Mouse (Mus musculus) naive thymus-derived CD4-positive, alpha-beta T cell, adult 2 months (primary cell): ENCODE data around the gene Mapkap1.

Experiments
- DNase-seq: peaks from one replicate; pipeline ENCODE4 v3.0.0-alpha.2; 2011; ENCODE audit warnings: low read depth

Mapkap1 gene

GRCm38 (mm10) chr2:34531801-34532298 lies 125.3 kb downstream of the Mapkap1 start:
- no peak for DNase-seq

- DNase-seq: no peak
Measured at GRCm38 (mm10) chr2:34532394-34532793, 125.8 kb downstream of the Mapkap1 start.

GRCm38 (mm10) chr2:34533281-34533680 lies 126.7 kb downstream of the Mapkap1 start:
- DNase-seq: no peak

- DNase-seq: no peak
Measured at GRCm38 (mm10) chr2:34534996-34535395, 128.4 kb downstream of the Mapkap1 start.

DNA sequence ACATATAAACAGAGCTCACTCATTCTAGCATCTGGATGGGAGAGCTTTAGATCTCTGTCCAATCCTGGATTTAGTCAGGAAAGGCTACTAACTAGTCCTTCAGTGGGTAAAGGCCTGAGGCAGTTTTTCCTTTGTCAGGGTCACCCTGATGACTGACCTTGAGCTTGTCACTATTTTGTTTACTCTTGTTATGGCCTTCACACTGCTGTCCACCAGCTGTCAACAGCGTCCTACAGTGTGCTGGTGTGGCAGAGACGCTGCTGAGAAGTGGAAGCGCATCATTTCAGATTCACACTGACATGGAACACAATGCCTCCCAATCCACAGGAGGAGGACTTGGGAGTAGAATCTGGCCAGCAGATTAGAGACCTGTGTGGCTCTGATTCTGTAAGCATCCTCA lies 130.8 kb downstream of the Mapkap1 start:
- no peak for DNase-seq

GRCm38 (mm10) chr2:34543581-34543980 lies 137.0 kb downstream of the Mapkap1 start:
- DNase-seq: no peak

- DNase-seq: no peak
Measured at GRCm38 (mm10) chr2:34544021-34544420, 137.4 kb downstream of the Mapkap1 start.

DNA sequence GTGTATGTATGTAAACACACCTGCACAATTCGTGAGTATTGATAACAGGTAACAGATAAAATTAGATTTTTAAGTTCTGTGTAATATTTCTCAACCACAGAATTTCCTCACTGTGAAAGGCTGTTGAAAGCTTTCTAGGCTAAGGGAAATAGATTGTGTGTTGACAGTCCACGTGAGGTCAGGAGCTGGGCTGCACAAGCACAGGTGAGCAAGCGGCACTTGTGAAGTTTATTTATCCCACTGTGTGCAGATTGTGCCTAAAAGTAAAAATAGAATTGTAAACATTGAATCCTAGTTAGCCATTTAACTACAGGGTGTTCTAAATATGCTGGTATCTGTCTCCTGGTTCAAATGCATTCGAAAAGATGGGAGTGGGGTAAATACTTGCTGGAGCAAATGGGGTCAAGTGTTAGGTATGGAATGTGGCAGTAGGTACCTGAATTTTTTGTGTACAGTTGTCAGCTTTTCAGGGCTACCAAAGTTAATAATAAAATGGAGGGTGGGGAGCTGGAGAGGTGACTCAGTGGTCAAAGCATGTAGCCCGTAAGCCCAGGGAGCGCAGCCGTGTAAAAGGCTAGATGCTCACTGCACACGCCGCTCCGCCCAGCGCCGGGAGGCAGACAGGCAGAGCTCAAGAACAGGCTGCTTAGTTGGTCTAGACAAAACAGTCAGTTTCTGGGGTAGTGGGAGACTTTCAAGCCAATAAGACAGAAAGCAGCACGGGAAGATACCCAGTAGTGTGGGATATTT lies 138.2 kb downstream of the Mapkap1 start:
- no peak for DNase-seq

GRCm38 (mm10) chr2:34546176-34546677 lies 139.7 kb downstream of the Mapkap1 start:
- DNase-seq: no peak

DNA sequence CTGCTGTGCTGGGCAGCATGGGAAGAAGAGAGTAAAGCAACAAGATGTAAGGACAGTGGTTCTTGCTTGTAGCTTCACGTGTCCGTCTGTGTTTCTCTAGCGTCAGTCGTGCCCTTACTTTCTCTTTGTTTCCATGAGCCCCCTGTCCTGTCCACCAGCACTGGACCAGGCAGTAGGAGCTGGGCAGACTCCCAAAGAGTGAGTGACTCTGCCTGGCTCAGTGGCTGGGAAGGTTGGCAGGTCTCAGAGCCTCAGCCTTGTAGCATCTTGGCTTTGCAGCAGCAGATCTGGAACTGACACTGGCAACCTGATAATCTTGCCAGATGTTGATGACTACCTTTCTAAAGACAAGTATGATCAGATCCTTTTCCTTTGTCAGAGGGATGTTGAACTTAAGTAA lies 140.9 kb downstream of the Mapkap1 start:
- DNase-seq: no peak

- DNase-seq: no peak
Measured at GRCm38 (mm10) chr2:34548961-34549360, 142.4 kb downstream of the Mapkap1 start.

GRCm38 (mm10) chr2:34549469-34549868 lies 142.9 kb downstream of the Mapkap1 start:
- no peak for DNase-seq

GRCm38 (mm10) chr2:34552772-34553171 lies 146.2 kb downstream of the Mapkap1 start:
- DNase-seq: no peak

- DNase-seq: no peak
Measured at GRCm38 (mm10) chr2:34553580-34554231, 147.1 kb downstream of the Mapkap1 start.

DNA sequence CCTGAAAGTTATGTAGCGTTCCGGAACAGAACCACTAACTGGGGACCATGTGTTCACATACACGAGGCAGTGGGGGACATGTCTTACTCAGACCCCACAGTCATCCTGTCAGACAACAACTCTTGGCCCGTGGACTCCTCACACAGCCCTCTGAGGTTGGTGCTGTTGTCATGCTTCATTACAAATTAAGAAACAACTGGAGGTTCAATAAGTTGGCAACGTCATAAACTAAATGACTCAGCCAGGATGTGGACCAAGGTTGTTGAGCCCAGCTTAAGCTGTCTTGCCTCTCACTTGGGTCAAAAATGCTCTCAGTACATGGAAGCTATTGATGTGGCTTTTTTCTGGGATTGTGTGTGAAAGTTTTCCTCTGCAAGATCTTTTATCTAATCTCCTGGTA lies 153.6 kb downstream of the Mapkap1 start:
- no peak for DNase-seq

DNA sequence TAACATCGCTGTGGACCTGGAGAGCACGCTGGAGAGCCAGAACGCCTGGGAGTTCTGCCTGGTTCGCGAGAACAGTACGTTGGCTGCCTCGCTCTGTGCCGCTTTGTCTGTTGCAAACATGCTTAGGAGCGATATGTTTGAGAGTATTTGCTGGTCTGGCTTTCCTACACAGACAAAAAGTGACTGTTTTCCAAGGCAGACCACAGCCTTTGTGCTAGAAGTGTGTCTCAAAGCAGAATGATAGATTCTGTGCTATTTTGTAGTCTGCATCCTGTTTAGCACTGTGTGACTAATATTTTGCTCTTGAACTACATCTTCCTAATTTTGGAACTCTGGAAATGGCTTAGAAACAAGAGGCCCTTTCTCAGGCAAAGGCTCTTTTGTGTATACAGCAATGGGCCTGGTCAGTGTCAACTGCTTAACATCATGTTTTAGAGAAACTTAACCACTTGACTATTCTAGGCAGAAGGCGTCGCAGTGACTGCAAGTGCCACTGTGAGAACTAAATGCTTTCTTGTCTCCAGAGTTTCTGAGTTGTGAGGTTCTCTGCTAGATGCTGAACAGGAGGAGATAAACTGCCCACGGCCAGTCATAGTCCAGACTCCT lies 156.6 kb downstream of the Mapkap1 start:
- DNase-seq: no peak

DNA sequence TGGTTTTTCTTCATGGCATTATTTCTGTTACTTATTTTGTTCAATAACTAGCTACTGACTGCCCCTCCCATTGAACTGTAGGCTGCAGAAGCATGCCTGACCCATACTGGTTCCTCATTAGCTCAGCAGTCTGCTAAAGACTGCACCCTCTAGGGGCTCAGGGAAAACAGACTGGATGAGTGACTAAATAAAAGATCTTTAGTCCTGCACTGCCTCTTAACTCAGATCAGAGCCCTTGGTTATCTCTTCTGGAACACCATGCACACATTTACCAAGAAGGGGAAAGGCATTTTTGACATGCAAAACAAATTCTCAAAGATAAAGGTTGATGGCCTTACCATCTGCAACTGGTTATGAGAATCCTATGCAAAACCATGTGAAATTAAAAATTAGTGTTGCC lies 157.3 kb downstream of the Mapkap1 start:
- DNase-seq: no peak

DNA sequence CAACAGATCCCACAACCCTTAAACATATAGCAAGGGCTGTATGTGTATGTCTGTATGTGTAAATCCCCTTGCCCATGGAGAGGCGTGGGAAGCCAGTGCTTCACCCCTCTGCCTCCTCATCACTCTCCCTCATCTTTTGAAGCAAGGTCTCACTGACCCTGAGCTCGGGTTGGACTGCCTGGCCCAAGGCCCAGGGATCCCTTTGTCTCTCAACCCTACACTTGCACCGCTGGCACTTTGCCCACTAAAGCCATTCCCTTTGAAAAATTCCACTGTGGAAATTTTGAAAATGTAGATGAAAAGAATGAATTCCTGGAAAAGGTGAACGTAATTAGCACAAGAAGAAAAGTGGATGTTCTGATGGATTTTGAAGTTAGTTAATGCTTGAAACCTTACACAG lies 159.6 kb downstream of the Mapkap1 start:
- DNase-seq: no peak

GRCm38 (mm10) chr2:34566601-34567000 lies 160.0 kb downstream of the Mapkap1 start:
- DNase-seq: no peak

- DNase-seq: no peak
Measured at GRCm38 (mm10) chr2:34569131-34569530, 162.6 kb downstream of the Mapkap1 start.

- no peak for DNase-seq
Measured at GRCm38 (mm10) chr2:34570378-34570777, 163.8 kb downstream of the Mapkap1 start.

DNA sequence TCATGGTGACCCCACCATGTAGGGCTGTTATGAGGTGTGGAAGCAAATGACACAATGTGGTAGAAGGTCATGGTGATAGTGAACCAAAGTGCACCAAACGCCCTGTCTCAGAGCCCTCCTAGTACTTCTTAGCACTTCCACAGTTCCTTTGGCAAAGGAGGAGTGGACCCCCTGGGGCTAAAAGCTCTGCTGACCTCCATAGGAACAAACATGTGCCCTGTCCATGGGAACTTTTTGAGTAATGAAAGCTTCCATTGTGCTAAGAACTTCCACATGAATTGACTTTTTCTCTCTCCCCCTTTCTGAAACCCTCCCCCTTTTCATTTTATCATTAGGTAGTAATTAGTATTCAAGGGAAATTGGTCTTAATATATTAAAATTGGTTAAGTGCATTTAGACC lies 164.5 kb downstream of the Mapkap1 start:
- no peak for DNase-seq

- DNase-seq: no peak
Measured at GRCm38 (mm10) chr2:34573073-34573472, 166.5 kb downstream of the Mapkap1 start.
